Mouse (Mus musculus): Measurements from ENCODE around the gene Olfr1247.
"Not testable (repeated sequence)": the region's sequence is repeated elsewhere in the genome, so short reads cannot be mapped to it uniquely, and the experiment has no call there.

The Olfr1247 gene

DNA sequence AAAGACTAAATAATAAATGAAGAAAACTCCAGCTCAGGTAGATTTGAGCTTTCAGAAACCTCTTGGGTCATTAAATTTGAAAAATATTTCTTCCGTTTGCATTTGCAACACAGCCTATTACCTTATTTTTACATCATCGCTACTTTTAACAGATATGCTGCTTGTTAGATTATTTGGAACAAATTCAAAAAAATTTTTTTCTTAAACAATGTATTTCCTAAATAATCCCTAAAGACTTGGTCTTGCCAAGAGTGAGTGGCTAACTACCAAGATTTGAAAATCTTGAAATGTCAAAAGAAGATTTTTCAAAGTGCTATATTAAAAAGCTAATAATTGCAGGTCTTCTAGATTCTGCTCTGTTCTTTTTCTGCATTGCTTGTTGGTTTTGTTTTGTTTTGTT is at the start of gene Olfr1247:
Olfr1247 (minus strand) TSS at position 101 of the 400 bp plus-strand sequence.
- DNase-seq (ENCODE audit: low read depth, low spot score): no peak

DNA sequence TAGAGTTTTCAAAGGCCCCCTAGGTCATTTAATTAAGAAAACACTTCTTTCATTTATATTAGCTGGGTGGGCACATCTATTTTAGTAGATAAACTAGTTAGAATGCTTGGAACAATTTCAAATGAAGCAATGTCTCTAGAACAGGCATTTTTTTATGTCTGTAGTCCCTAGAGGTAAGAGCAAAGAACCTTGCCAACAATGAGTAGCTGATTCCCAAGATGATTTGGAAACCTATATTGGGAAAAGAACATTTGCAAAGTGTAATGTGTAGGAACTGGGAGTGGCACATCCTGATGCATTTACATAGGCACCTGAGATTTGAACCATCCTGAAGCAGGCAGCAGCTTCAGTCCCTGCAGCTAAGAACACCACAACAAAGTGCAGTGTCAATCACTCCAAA is 47.4 kb upstream of the Olfr1247 start, which contains the start of gene Olfr1250:
Olfr1250 (minus strand) TSS at position 101 of the 400 bp plus-strand sequence.
- DNase-seq (ENCODE audit: low read depth, low spot score): no peak

DNA sequence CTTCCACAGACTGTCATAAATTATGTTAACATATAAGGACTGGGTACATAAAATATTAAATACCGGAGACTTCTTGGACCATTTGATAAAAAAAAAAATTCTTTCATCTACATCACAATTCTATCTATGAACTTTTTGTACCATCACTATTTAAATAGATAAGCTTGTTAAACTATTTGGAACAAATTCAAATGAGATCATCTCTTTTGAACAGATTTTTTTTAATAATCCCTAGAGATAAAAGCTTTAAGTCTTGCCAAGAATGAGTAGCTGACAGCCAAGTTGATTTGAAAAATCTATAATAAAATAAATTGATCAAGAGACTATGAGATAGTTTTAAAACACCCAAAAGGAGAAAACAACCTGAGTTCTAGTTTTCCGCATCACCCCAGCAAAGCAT is 21.0 kb upstream of the Olfr1247 start, which contains the start of gene Olfr1249:
Olfr1249 (minus strand) TSS at position 101 of the 400 bp plus-strand sequence.
- DNase-seq (ENCODE audit: low read depth, low spot score): no peak

DNA sequence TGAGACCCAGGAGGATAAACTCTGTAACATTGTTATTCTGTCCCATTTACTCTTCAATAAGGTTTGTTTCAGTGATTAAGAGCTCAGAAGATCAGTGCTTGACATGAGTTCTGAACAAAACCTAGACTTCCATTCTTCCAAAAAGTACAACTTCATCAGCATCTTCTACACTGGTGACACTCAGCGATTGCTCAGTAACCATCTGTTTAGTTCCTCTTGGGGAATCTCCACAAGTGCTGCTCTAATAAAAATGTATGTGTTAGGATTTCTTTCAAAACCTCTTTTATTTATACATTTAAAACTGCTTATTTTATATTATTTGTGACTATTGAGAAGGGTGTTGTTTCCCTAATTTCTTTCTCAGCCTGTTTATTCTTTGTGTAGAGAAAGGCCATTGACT is 4.2 kb upstream of the Olfr1247 start, which contains the start of gene Olfr1248:
Olfr1248 (minus strand) TSS at position 101 of the 400 bp plus-strand sequence.
- DNase-seq (ENCODE audit: low read depth, low spot score): not testable (repeated sequence)

DNA sequence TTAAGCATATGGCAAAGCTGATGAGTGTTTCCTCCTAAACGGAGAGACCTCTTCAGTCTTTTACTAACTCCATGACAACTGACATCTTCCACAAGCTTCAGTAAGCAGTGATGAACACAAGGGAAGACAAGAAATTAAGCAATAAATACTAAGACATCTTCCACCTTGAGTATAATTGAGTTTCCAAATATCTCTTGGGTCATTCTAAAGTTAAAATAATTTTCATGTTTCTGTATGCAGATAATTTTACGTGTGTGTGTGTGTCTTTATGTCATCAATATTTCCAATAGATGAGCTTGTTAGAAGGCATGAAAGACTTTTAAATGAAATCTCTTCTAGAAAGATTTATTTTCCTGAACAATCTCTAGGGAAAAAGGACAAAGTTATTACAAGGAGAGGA is 20.9 kb downstream of the Olfr1247 start, which contains the start of gene Olfr1246:
Olfr1246 (minus strand) TSS at position 101 of the 400 bp plus-strand sequence.
- no peak for DNase-seq (ENCODE audit: low read depth, low spot score)

GRCm38 (mm10) chr2:89578347-89578746 is 35.6 kb downstream of the Olfr1247 start, which contains the start of gene Olfr1245:
TSS of gene Olfr1245 (minus strand) at chr2:89578447.
- no peak for DNase-seq (ENCODE audit: low read depth, low spot score)

DNA sequence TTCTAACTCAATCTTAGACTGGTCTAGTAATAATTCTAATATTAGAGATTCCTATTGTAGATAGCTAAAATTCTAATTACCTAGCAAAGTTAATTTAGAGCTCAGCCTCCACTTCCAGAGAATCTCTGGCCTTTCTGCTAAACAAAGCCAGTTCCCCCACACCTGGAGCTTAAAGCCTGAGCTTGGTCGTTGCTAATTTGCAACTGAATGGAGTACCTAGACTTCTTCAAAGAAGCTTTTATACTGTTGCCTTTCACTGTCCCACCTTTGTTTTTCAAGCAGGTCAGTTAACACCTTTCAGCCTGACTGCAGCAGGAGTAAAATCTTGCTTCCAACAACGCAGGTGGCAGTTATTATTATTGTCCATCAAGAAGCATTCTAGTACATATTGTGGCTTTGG is 51.2 kb downstream of the Olfr1247 start:
- not testable (repeated sequence) for DNase-seq (ENCODE audit: low read depth, low spot score)
